Mouse (Mus musculus) CD4-positive, CD25-positive, alpha-beta regulatory T cell (primary cell): ENCODE data around the gene Adgrf3. TPM values are rescaled to one million over a fixed set of nuclear protein-coding genes. Genes with fewer than 3 reads are reported as not detected.

Experiments
- polyA plus RNA-seq: library from polyadenylated mRNA; unstranded; fragments of 100-300 nt; shearing (Covaris generic); gene quantifications from one replicate; pipeline ENCODE4 v1.2.1, GENCODE M21; 2017

The Adgrf3 gene
- polyA plus RNA-seq, result not detected

DNA sequence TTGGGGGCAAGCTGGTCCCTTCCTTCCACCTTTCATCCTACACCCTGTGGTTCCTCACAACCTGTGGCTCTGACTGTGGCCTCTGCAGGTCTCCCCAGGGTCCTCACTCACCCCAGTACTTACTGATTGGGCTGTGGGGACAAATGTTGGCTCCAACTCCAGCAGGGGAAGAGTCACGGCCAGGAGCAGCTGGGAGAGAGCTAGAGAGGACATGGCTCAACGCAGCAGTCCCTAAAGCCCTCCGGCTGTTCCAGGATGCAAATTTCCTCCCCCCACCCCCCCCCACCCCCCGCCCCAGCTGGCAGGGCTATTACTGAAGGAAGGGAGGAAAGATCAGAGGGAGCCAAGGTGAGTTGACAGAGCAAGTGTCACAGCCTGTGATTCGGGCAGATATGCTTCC lies at the start of gene Adgrf3:
Gene Adgrf3, minus strand, starts transcription at position 230 of the 400 bp plus-strand sequence.

GRCm38 (mm10) chr5:30232271-30232971 lies 26.9 kb upstream of the Adgrf3 start, which contains the start of gene Selenoi:
Gene Selenoi (plus strand): TSS chr5:30232581.

GRCm38 (mm10) chr5:30154474-30155394 lies 50.8 kb downstream of the Adgrf3 start, which contains the start of the genes Hadha and Hadhb:
Gene Hadha (minus strand): TSS chr5:30155162.
Gene Hadhb (plus strand): TSS chr5:30155248.

Other genes with a start within 250 kb of the Adgrf3 start
- 0.19 TPM for gene Il6, start 192.6 kb downstream of the Adgrf3 start, polyA plus RNA-seq
- 31.5 TPM for gene Tyms, start 132.1 kb downstream of the Adgrf3 start, polyA plus RNA-seq
- 0.11 TPM for gene Garem2, start 100.6 kb downstream of the Adgrf3 start, polyA plus RNA-seq
- gene 3110082J24Rik, start 99.6 kb downstream of the Adgrf3 start, polyA plus RNA-seq, result not detected
- 105 TPM for gene Hadha, start 50.6 kb downstream of the Adgrf3 start, polyA plus RNA-seq
- 189 TPM for gene Hadhb, start 50.5 kb downstream of the Adgrf3 start, polyA plus RNA-seq
- 19.4 TPM for gene Selenoi, start 26.9 kb upstream of the Adgrf3 start, polyA plus RNA-seq
- 8.9 TPM for gene Drc1, start 75.7 kb upstream of the Adgrf3 start, polyA plus RNA-seq